Mouse (Mus musculus): Measurements from ENCODE around the gene Aco2.

- no peak for TF ChIP-seq CTCF (IDR thresholded peaks at IDR 0.05; ENCODE audit: low read depth)
- no peak for TF ChIP-seq EP300 (IDR thresholded peaks at IDR 0.05; ENCODE audit: low read depth)
Observed at GRCm38 (mm10) chr15:81907953-81908352, 35.8 kb downstream of the Aco2 start.

Data from liver, embryonic 14.5 days (tissue).